Mouse (Mus musculus) embryonic facial prominence, embryonic 13.5 days (tissue): ENCODE measurements around the gene Caskin1. TPM values are rescaled to one million over a fixed set of nuclear protein-coding genes. Genes with fewer than 3 reads are reported as not detected.

Experiments
- ATAC-seq: fragments of 200-750 bp; cut with Nextera tagmentation; 2 replicates; pipeline ENCODE4 v1.8.0; 2017; ENCODE audit warnings: low read depth; ENCODE audit not compliant: insufficient number of reproducible peaks, insufficient read depth, low FRiP score, low TSS enrichment
- H3K27ac ChIP-seq: fragments of 300-500 bp; sonication (generic); 2 replicates; pipeline ENCODE4 v1.5.1; 2015; ENCODE audit warnings: moderate library complexity, mild to moderate bottlenecking, inconsistent platforms
- H3K27me3 ChIP-seq: fragments of 300-500 bp; sonication (generic); 2 replicates; pipeline ENCODE4 v1.6.1; 2015; ENCODE audit warnings: mild to moderate bottlenecking, inconsistent platforms
- H3K36me3 ChIP-seq: fragments of 300-500 bp; sonication (generic); 2 replicates; pipeline ENCODE4 v1.6.1; 2015; ENCODE audit warnings: mild to moderate bottlenecking, inconsistent platforms
- H3K4me1 ChIP-seq: fragments of 300-500 bp; sonication (generic); 2 replicates; pipeline ENCODE4 v1.6.1; 2015; ENCODE audit warnings: inconsistent platforms
- H3K4me2 ChIP-seq: fragments of 300-500 bp; sonication (generic); 2 replicates; pipeline ENCODE4 v1.6.1; 2015; ENCODE audit warnings: moderate library complexity, mild to moderate bottlenecking, inconsistent platforms
- H3K4me3 ChIP-seq: fragments of 300-500 bp; sonication (generic); 2 replicates; pipeline ENCODE4 v1.5.1; 2015; ENCODE audit warnings: mild to moderate bottlenecking, inconsistent platforms
- H3K9ac ChIP-seq: fragments of 300-500 bp; sonication (generic); 2 replicates; pipeline ENCODE4 v1.6.1; 2015; ENCODE audit warnings: mild to moderate bottlenecking, inconsistent platforms
- H3K9me3 ChIP-seq: fragments of 300-500 bp; sonication (generic); 2 replicates; pipeline ENCODE4 v1.6.1; 2016; ENCODE audit warnings: inconsistent platforms
- WGBS: fragments of 180-500 bp; shearing (Covaris S2); methylation state at CpG from one replicate; pipeline ENCODE4 v1.1.7; 2015; ENCODE audit warnings: mixed read lengths; 5-methylcytosine and 5-hydroxymethylcytosine counted together
- polyA plus RNA-seq: library from polyadenylated mRNA; unstranded; fragments of >200 nt; fragmentation: Nextera tagmentation; extraction: Ambion mirVana; gene quantifications from 2 replicates; pipeline ENCODE4 v1.2.1, GENCODE M21; 2015

Gene Caskin1
- polyA plus RNA-seq, 1 experiment from 2014 or later: 3.5 TPM

DNA sequence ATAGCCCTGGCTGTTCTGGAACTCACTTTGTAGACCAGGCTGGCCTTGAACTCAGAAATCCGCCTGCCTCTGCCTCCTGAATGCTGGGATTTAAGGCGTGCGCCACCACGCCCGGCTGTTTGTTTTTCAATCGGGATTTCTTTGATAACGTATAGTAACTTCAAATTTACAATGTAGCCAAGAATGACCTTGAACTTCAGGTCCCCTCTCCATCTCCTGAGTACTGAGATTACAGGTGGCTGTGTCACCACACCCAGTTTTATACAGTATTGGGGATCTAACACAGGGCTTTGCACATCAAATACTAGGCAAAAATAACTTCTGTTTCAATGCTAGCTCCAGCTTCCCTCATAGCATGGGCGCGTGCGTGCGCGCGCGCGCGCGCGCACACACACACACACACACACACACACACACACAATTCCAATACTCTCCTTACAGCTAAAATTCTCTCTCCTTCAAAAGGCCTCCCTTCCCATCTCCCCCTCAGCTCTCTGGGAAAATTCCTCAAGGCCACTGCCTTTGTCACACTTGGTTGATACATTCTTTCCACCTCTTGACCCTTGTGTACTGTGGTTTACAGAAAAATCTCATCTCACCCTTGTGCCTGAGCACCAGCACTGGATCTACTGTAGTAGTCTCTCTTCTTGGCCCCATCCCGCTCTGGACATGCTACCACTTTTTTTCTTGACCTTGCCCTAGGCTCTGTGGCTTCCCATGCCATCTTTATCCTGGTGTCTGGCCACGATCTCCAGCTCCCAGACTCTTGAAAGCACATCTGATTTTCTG lies 7.2 kb upstream of the Caskin1 start:
- H3K27ac ChIP-seq: no peak overlapping the region
- H3K4me2 ChIP-seq: no peak overlapping the region
- no peaks in the 10 kb centered on the region for H3K9me3 ChIP-seq
- WGBS: 94% methylated on average over 20 of the region's 20 CpGs
- peaks cover 10% of the 10 kb centered on the region for H3K36me3 ChIP-seq
- no peaks in the 10 kb centered on the region for H3K27me3 ChIP-seq
- no peak overlapping the region for H3K9ac ChIP-seq
- peaks cover 26% of the 10 kb centered on the region for H3K4me1 ChIP-seq
- ATAC-seq: no peak
- no peak overlapping the region for H3K4me3 ChIP-seq

DNA sequence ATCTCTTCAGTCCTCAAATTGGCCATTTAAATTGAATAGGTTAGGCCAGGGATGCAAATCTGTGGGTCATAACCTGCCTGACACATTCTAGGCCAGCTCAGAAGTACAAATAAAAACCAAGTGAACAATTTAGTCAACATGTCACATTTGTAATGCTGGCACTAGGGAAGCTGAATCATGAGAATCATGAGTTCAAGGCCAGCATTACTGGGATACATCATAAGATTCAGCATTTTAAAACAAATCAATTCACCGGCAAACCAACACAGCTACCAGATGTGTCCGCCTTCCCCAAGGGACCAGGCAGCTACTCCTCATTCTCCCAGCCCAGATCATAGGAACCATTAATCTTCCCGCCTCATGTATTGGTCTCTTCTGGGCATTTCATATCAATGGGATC lies 4.9 kb upstream of the Caskin1 start:
- WGBS: 83% methylated on average over 3 of the region's 3 CpGs
- Histone ChIP-seq H3K4me3 (no peak overlapping the region), H3K4me1 (peaks cover 21% of the 10 kb centered on the region), H3K27me3 (peaks cover 17% of the 10 kb centered on the region), H3K27ac (no peak overlapping the region), H3K36me3 (no peaks in the 10 kb centered on the region), H3K9ac (no peak overlapping the region), H3K9me3 (no peaks in the 10 kb centered on the region), H3K4me2 (no peak overlapping the region)
- ATAC-seq: no peak

DNA sequence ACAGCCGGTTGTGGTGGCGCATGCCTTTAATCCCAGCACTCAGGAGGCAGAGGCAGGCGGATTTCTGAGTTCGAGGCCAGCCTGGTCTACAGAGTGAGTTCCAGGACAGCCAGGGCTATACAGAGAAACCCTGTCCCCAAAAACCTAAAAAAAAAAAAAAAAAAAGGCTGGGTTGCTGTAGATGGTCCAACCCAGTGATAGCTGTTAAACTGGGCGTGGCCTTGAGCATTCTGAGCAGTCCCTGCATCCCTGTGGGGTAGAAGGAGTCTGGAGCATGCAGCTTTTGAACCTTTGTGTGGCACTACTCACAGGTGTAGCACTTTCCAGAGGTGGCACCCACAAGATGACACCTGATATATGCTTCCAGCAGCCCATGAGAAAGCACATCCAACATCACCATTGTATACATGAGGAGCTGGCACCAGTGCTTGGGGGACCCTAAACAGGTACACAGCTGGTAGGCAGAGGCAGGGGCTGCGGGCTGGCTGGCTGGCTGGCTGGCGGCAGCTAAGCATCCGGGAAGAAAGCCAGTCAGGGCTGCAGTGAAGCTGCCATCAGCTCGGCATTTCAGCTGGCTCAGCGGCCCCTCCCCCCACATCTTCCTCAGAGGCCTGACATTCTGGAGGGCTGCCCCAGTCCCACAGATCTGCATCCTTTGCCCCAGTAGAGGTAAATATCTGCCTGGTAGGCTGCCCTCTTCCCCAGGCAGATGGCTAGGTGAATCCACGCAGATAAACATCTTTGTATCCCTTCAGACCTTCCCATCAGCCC lies 3.1 kb upstream of the Caskin1 start:
- H3K9me3 ChIP-seq: no peaks in the 10 kb centered on the region
- H3K9ac ChIP-seq: peak overlapping the region; percentile 55; the same call in 1 of the 2 replicates
- H3K36me3 ChIP-seq: no peaks in the 10 kb centered on the region
- peaks cover 26% of the 10 kb centered on the region for H3K4me1 ChIP-seq
- WGBS: 46% methylated on average over 11 of the region's 11 CpGs
- H3K4me3 ChIP-seq: no peak overlapping the region
- H3K27me3 ChIP-seq: peaks cover 30% of the 10 kb centered on the region
- ATAC-seq: no peak
- H3K4me2 ChIP-seq: no peak overlapping the region
- no peak overlapping the region for H3K27ac ChIP-seq

DNA sequence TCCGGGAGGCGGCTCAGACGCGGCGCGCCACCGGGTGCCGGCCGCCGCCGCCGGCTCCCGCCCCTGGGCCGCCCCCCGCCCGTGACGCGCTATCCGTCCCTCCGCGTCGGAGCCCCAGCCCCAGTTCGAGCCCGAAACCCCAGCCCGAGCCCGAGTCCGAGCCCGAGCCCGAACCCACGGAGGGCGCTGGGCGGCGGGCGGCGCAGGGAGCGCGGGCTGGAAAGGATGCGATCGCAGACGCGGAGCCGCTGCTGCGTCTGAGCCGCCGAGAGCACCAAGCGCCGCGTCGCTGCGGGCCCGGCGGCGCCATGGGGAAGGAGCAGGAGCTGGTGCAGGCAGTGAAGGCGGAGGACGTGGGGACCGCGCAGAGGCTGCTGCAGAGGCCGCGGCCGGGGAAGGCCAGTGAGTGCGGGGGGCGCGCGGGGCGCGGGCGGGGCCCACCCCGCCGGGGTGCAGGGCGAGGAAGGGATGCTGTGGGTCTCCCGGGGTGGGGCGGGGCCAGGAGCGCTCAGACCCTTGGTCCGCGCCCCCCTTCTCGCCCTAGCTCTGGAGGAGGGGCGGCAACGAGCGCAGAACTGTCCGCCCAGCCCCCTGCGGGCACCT lies 362 bp downstream of the Caskin1 start:
- peak overlapping the region; percentile 72 for H3K4me3 ChIP-seq
- no peak overlapping the region for H3K27ac ChIP-seq
- WGBS: 1% methylated on average over 76 of the region's 81 CpGs

DNA sequence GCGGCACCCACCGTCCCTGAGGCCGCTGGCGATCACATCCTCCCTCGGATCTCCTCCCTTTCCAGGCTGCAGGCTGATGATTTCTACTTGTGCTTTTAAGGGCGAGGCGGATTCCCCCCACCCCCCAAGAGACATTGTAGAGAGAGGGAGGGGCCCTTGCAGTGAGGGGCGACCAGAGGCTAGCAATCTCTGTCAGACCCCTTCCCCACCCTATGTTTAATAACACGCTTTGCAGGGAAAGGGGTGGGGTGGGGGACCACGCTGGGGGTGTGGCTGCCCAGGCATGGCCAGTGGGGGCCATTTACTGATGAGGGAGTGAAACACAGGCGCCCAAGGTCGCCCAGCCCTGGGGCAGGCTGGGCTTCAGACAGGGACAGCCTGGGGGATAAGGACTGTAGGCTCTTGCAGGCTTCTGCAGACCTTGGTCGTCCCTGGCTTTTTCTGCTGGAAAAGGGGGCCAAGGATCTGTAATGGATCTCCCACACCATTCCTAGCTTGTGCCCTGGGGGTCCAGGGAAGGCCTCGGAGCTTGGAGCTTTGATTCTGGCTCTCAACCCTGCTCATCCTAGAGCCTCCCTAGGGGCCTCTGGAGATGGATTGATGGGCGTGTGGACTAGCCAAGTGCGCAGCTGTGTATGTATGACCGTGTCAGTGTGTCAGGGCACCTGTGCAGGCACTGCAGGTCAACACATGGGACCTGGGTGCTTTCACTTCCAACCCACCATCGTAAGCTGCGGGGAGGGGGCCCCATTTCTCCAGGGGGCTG lies 1.0 kb downstream of the Caskin1 start:
- no peaks in the 10 kb centered on the region for H3K36me3 ChIP-seq
- ATAC-seq: no peak
- H3K4me1 ChIP-seq: peaks cover 24% of the 10 kb centered on the region
- peak overlapping the region; percentile 72 for H3K4me3 ChIP-seq
- WGBS: 18% methylated on average over 19 of the region's 19 CpGs
- H3K27me3 ChIP-seq: peaks cover 37% of the 10 kb centered on the region
- H3K4me2 ChIP-seq: peak overlapping the region; percentile 78
- no peaks in the 10 kb centered on the region for H3K9me3 ChIP-seq
- H3K27ac ChIP-seq: no peak overlapping the region; the same call in 1 of the 2 replicates
- H3K9ac ChIP-seq: peak overlapping the region; percentile 79

More for the DNA sequence above, 362 bp downstream of the Caskin1 start:
- H3K4me2 ChIP-seq: peak overlapping the region; percentile 78
- peak overlapping the region; percentile 79 for H3K9ac ChIP-seq
- no peaks in the 10 kb centered on the region for H3K9me3 ChIP-seq
- peaks cover 24% of the 10 kb centered on the region for H3K4me1 ChIP-seq
- no peaks in the 10 kb centered on the region for H3K36me3 ChIP-seq
- 0 out of 2 replicates have a peak, but pooled peaks have one; percentile 48 for ATAC-seq
- peaks cover 37% of the 10 kb centered on the region for H3K27me3 ChIP-seq

DNA sequence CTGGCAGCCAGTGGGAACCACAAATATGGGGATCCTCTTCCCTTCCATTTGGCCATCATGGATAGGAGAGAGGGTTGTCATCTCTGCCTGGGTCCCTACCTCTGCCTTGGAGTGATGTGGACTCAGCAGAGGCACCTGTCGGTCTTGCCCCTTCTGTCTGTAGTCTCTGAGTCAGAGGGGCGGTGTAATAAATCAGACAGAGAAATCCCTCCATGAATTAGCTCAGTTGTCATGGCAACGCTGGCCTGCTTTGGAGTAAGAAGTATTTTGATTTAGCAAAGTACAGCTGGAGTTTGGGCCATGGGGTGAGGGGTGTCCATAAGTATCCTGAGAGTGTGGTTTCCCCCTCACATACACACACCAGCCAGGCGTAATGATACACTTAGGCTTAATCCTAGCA lies 2.0 kb downstream of the Caskin1 start:
- H3K9me3 ChIP-seq: no peaks in the 10 kb centered on the region
- no peak overlapping the region for H3K4me2 ChIP-seq
- no peak for ATAC-seq
- no peak overlapping the region for H3K27ac ChIP-seq
- H3K9ac ChIP-seq: no peak overlapping the region
- H3K27me3 ChIP-seq: peaks cover 37% of the 10 kb centered on the region
- 67% methylated on average over 4 of the region's 4 CpGs for WGBS
- H3K36me3 ChIP-seq: no peaks in the 10 kb centered on the region
- peaks cover 21% of the 10 kb centered on the region for H3K4me1 ChIP-seq
- no peak overlapping the region for H3K4me3 ChIP-seq

DNA sequence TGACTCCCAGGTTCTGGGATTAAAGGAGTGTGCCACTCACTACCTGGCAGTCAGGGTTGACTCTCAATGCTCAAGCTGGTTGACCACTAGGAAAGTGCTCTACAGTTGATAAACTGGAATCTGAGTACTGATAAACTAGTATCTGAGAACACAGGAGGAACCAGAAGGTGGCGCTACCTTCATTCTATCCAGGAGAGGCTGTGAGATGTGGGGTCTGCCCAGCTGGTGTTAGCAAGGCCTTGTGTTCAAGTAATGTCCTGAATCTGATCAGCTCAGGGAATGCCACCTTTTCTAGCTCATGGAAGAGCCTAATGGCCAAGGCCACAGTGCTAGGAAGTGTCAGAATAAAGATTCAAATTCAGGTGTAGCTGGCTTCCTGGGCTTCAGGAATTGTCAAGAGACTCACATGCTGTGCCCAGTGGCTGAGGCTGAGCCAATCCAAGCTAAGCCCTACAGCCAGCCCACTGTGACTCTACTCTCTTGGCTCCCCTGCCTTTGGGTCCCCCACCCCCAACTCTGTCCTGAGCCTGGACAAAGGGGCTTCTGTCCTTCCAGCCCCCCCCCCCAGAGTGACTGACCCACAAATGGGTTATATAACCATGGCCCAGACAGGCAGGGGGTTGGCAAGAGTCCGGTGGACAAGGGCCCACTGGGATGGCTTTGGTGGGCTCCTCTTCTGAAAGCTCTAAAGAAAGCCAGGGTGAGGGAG lies 6.4 kb downstream of the Caskin1 start:
- Histone ChIP-seq H3K4me2 (no peak overlapping the region), H3K4me3 (no peak overlapping the region), H3K36me3 (no peaks in the 10 kb centered on the region), H3K27me3 (peaks cover 12% of the 10 kb centered on the region), H3K9me3 (no peaks in the 10 kb centered on the region), H3K4me1 (peaks cover 4% of the 10 kb centered on the region), H3K9ac (0 out of 2 replicates have a peak overlapping the region, but pooled peaks have one; percentile 46), H3K27ac (no peak overlapping the region)
- ATAC-seq: no peak
- 27% methylated on average over 2 of the region's 2 CpGs for WGBS

DNA sequence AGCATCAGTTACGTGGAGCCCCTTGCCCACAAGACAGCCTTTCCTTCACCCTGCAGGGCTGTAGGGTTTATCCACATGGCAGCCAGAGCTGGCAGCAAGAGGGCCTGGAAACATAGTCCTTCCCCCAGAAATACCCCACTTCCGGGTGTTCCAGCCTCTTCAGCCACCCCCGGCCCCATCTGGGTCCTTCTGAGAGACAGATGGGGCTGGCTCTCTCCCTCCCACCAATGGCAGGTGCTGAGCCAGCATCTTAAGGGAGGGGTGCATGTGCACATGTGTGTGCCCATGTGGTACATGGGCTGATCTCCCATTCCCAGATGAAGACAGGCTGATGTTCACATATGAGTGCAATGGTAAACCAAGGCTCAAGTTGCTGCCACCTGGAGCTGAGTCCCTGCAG lies 7.0 kb downstream of the Caskin1 start:
- Histone ChIP-seq H3K27me3 (peaks cover 5% of the 10 kb centered on the region; the same call in 1 of the 2 replicates), H3K27ac (no peak overlapping the region), H3K4me3 (no peak overlapping the region), H3K9ac (0 out of 2 replicates have a peak overlapping the region, but pooled peaks have one; percentile 46), H3K36me3 (peaks cover under 1% of the 10 kb centered on the region; the same call in 1 of the 2 replicates), H3K4me1 (no peaks in the 10 kb centered on the region), H3K9me3 (no peaks in the 10 kb centered on the region), H3K4me2 (no peak overlapping the region)
- WGBS: 78% methylated on average over 3 of the region's 3 CpGs
- ATAC-seq: no peak

DNA sequence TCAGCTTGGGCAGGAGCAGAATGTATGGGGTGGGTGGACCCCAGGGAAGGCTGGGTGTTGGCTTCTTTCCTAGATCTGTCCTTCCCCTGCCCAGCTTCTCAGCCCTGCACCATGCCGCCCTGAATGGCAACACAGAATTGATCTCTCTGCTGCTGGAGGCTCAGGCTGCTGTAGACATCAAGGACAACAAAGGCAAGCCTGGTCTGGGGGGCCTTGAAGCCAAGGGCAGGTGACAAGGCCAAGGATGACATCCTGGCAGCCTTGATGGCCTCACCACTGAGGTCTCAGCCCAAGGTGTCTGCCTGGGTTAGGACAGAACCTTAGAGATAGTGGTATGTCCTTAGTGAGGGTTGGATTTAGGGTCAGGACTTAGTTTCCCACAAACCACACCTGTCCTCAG lies 7.6 kb downstream of the Caskin1 start:
- peaks cover 5% of the 10 kb centered on the region; the same call in 1 of the 2 replicates for H3K36me3 ChIP-seq
- H3K4me1 ChIP-seq: no peaks in the 10 kb centered on the region
- H3K4me3 ChIP-seq: no peak overlapping the region
- 88% methylated on average over 1 of the region's 1 CpGs for WGBS
- no peaks in the 10 kb centered on the region for H3K27me3 ChIP-seq
- no peak for ATAC-seq
- no peak overlapping the region for H3K4me2 ChIP-seq
- no peak overlapping the region for H3K27ac ChIP-seq
- H3K9me3 ChIP-seq: no peaks in the 10 kb centered on the region
- peak overlapping the region; percentile 46; the same call in 1 of the 2 replicates for H3K9ac ChIP-seq

DNA sequence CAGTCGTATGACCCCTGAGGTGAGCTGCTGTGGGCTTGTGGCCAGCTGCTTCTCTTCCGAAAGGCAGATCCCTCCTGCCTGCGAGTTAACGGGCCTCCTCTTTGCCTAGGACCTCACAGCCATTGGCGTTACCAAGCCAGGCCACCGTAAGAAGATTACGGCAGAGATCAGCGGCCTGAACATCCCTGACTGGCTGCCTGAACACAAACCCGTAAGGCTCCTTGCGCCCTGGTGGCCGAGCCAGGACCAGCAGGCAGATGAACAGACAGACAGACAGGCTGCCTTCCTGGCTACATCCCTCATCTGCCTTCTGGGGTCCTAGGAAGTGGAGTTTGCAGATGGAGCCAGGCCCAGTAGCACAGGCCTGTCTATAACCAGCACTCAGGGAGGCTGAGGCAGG lies 13.8 kb downstream of the Caskin1 start:
- peaks cover 31% of the 10 kb centered on the region for H3K36me3 ChIP-seq
- no peak overlapping the region for H3K9ac ChIP-seq
- WGBS: 42% methylated on average over 11 of the region's 11 CpGs
- peaks cover 2% of the 10 kb centered on the region; the same call in 1 of the 2 replicates for H3K27me3 ChIP-seq
- H3K27ac ChIP-seq: no peak overlapping the region
- H3K4me3 ChIP-seq: no peak overlapping the region
- H3K4me1 ChIP-seq: peaks cover 7% of the 10 kb centered on the region
- no peak overlapping the region for H3K4me2 ChIP-seq
- ATAC-seq: no peak
- H3K9me3 ChIP-seq: no peaks in the 10 kb centered on the region
